Mouse (Mus musculus): ENCODE measurements around the gene Lcn12.

The Lcn12 gene

GRCm38 (mm10) chr2:25497846-25498575, 4.3 kb upstream of the Lcn12 start:
- no peak for DNase-seq (ENCODE audit: inconsistent ontology term)

GRCm38 (mm10) chr2:25496462-25496861, 2.8 kb upstream of the Lcn12 start:
- DNase-seq (ENCODE audit: inconsistent ontology term) = peak; percentile 47

GRCm38 (mm10) chr2:25492988-25493387, 723 bp downstream of the Lcn12 start:
- no peak for DNase-seq (ENCODE audit: inconsistent ontology term)

GRCm38 (mm10) chr2:25488671-25489068, 5.0 kb downstream of the Lcn12 start:
- DNase-seq (ENCODE audit: inconsistent ontology term) = peak; percentile 50

- no peak for DNase-seq (ENCODE audit: inconsistent ontology term)
Measured at GRCm38 (mm10) chr2:25487965-25488670, 5.6 kb downstream of the Lcn12 start.

GRCm38 (mm10) chr2:25484901-25485647, 8.6 kb downstream of the Lcn12 start:
- DNase-seq (ENCODE audit: inconsistent ontology term) = no peak

- DNase-seq (ENCODE audit: inconsistent ontology term) = no peak
Measured at GRCm38 (mm10) chr2:25482969-25483368, 10.7 kb downstream of the Lcn12 start.

GRCm38 (mm10) chr2:25480541-25480940, 13.2 kb downstream of the Lcn12 start:
- no peak for DNase-seq (ENCODE audit: inconsistent ontology term)

GRCm38 (mm10) chr2:25479551-25480311, 14.0 kb downstream of the Lcn12 start:
- peak; percentile 46 for DNase-seq (ENCODE audit: inconsistent ontology term)

- no peak for DNase-seq (ENCODE audit: inconsistent ontology term)
Measured at GRCm38 (mm10) chr2:25477967-25478675, 15.6 kb downstream of the Lcn12 start.

- DNase-seq (ENCODE audit: inconsistent ontology term) = no peak
Measured at GRCm38 (mm10) chr2:25477541-25477940, 16.2 kb downstream of the Lcn12 start.

GRCm38 (mm10) chr2:25472550-25472949, 21.2 kb downstream of the Lcn12 start:
- no peak for DNase-seq (ENCODE audit: inconsistent ontology term)

- no peak for DNase-seq (ENCODE audit: inconsistent ontology term)
Measured at GRCm38 (mm10) chr2:25469969-25470368, 23.7 kb downstream of the Lcn12 start, which contains the start of gene Ptgds. Gene Ptgds (minus strand): TSS chr2:25470046.

- DNase-seq (ENCODE audit: inconsistent ontology term) = peak; percentile 83
Measured at GRCm38 (mm10) chr2:25468962-25469915, 24.5 kb downstream of the Lcn12 start.

GRCm38 (mm10) chr2:25467606-25468303, 26.0 kb downstream of the Lcn12 start:
- DNase-seq (ENCODE audit: inconsistent ontology term) = peak; percentile 83

GRCm38 (mm10) chr2:25465816-25466635, 27.7 kb downstream of the Lcn12 start:
- no peak for DNase-seq (ENCODE audit: inconsistent ontology term)

GRCm38 (mm10) chr2:25465256-25465655, 28.5 kb downstream of the Lcn12 start:
- no peak for DNase-seq (ENCODE audit: inconsistent ontology term)

GRCm38 (mm10) chr2:25463630-25464029, 30.1 kb downstream of the Lcn12 start:
- DNase-seq (ENCODE audit: inconsistent ontology term) = no peak
